Comparison of ENCODE assay signal across 11 mouse cellular contexts in the genomic region with DNA sequence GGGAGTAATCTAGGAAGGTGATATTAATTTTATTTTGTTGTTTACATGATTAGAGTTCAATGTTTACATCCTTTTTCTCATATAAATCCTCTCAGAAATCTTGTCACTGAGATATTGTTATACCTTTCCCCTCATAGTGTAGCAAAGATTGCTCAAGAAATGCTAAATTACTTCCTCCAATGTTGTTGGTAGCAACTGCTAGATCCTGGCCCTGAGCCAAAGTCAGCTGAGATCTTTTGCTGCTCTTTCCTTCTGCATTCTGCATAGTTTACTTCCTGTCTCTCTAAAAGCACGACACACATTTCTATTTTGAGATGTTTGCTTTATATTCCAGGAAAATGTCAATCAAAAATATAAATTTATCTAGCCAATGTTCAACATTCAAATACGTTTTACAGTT.
A peak's percentile ranks its signal among the peaks of the same experiment; 100 is the strongest.
DNase-seq lines count a peak whose midpoint lies in the region; ATAC-seq and TF ChIP-seq lines count a peak whose summit lies in the region.
"Had no signal": no experiment of that assay in that cellular context is flagged by ENCODE, and none has a peak within 500 bp of the region (broad histone marks: within the 10 kb centered on the region; RNA-seq: fewer than 3 reads in every experiment).

No protein-coding gene starts in this region.

- no peak overlapping the region for H3K27ac ChIP-seq in kidney, postnatal 0 days
- no peak overlapping the region for H3K27ac ChIP-seq in midbrain, postnatal 0 days (ENCODE audit: low read depth, low read length)
- H3K27ac ChIP-seq in midbrain, embryonic 16.5 days (ENCODE audit: low read length): no peak overlapping the region
- no peak overlapping the region for H3K27ac ChIP-seq in gastrocnemius, adult 2 months
- H3K27ac ChIP-seq: stomach, embryonic 15.5 days had no signal

- no peak for ATAC-seq in kidney, postnatal 0 days (replicated peaks; ENCODE audit: low FRiP score, low read depth)
- ATAC-seq in midbrain, postnatal 0 days (ENCODE audit: low FRiP score): no peak
- no peak for ATAC-seq in midbrain, embryonic 16.5 days
- ATAC-seq in granulocyte monocyte progenitor cell, adult 5-6 weeks (replicated peaks; ENCODE audit: poor library complexity, severe bottlenecking): peak; percentile 98
- ATAC-seq: intestine, postnatal 0 days had no signal

- H3K9me3 ChIP-seq in kidney, postnatal 0 days (replicated peaks; ENCODE audit: low read length): no peaks in the 10 kb centered on the region
- H3K9me3 ChIP-seq in midbrain, postnatal 0 days (ENCODE audit: low read length): no peaks in the 10 kb centered on the region
- no peaks in the 10 kb centered on the region for H3K9me3 ChIP-seq in midbrain, embryonic 16.5 days (replicated peaks; ENCODE audit: control insufficient read depth, low read length, poor library complexity, severe bottlenecking)
- H3K9me3 ChIP-seq: stomach, embryonic 15.5 days had no signal

- H3K27me3 ChIP-seq in kidney, postnatal 0 days (ENCODE audit: insufficient read depth, low read length): no peaks in the 10 kb centered on the region
- H3K27me3 ChIP-seq in midbrain, postnatal 0 days (ENCODE audit: insufficient read depth, low read length): no peaks in the 10 kb centered on the region
- H3K27me3 ChIP-seq in midbrain, embryonic 16.5 days (ENCODE audit: control insufficient read depth, insufficient read depth, low read depth, low read length): no peaks in the 10 kb centered on the region
- H3K27me3 ChIP-seq: stomach, embryonic 15.5 days had no signal

- intact Hi-C loops in gastrocnemius, adult 2 months (cut with DNase I): no loop called here

- no peak overlapping the region for H3K4me2 ChIP-seq in kidney, postnatal 0 days (ENCODE audit: low read length)
- H3K4me2 ChIP-seq in midbrain, postnatal 0 days (ENCODE audit: low read depth, low read length, poor library complexity, severe bottlenecking): no peak overlapping the region
- H3K4me2 ChIP-seq in midbrain, embryonic 16.5 days (ENCODE audit: low read length): no peak overlapping the region
- H3K4me2 ChIP-seq: stomach, embryonic 15.5 days had no signal

- H3K4me3 ChIP-seq in kidney, postnatal 0 days (replicated peaks; ENCODE audit: low read depth, low read length): no peak overlapping the region
- no peak overlapping the region for H3K4me3 ChIP-seq in midbrain, postnatal 0 days (ENCODE audit: low read depth, low read length)
- no peak overlapping the region for H3K4me3 ChIP-seq in midbrain, embryonic 16.5 days (ENCODE audit: low read depth, low read length)
- no peak overlapping the region for H3K4me3 ChIP-seq in gastrocnemius, adult 2 months
- H3K4me3 ChIP-seq: stomach, embryonic 15.5 days had no signal

- H3K36me3 ChIP-seq in kidney, postnatal 0 days (ENCODE audit: insufficient read depth, low read length): no peaks in the 10 kb centered on the region
- no peaks in the 10 kb centered on the region for H3K36me3 ChIP-seq in midbrain, postnatal 0 days (ENCODE audit: insufficient read depth, low read length)
- no peaks in the 10 kb centered on the region for H3K36me3 ChIP-seq in midbrain, embryonic 16.5 days (ENCODE audit: control insufficient read depth, insufficient read depth, low read length)
- H3K36me3 ChIP-seq: stomach, embryonic 15.5 days had no signal

- DNase-seq in kidney, postnatal 0 days (ENCODE audit: low spot score): peak; percentile 45
- DNase-seq in kidney, adult 8-10 months: no peak
- DNase-seq in midbrain, postnatal 0 days (ENCODE audit: low spot score): peak; percentile 0
- DNase-seq in right cerebral cortex, postnatal 4 days: peak; percentile 44
- no peak for DNase-seq in gastrocnemius, adult 2 months
- no peak for DNase-seq in thymus, adult 18-20 months
- DNase-seq: heart, postnatal 10 days had no signal

- H3K4me1 ChIP-seq in kidney, postnatal 0 days (replicated peaks; ENCODE audit: insufficient read depth, low read length): no peaks in the 10 kb centered on the region
- no peaks in the 10 kb centered on the region for H3K4me1 ChIP-seq in midbrain, postnatal 0 days (ENCODE audit: insufficient read depth, low read length)
- no peaks in the 10 kb centered on the region for H3K4me1 ChIP-seq in midbrain, embryonic 16.5 days (ENCODE audit: control insufficient read depth, insufficient read depth, low read length)
- H3K4me1 ChIP-seq: stomach, embryonic 15.5 days had no signal

- 26% methylated on average over 2 of the region's 2 CpGs for WGBS in kidney, postnatal 0 days
- WGBS in midbrain, postnatal 0 days: 46% methylated on average over 2 of the region's 2 CpGs
- WGBS in midbrain, embryonic 16.5 days: 39% methylated on average over 2 of the region's 2 CpGs

- H3K9ac ChIP-seq in kidney, postnatal 0 days (ENCODE audit: low read depth, low read length): no peak overlapping the region
- no peak overlapping the region for H3K9ac ChIP-seq in midbrain, postnatal 0 days (replicated peaks; ENCODE audit: low read length, poor library complexity, severe bottlenecking)
- no peak overlapping the region for H3K9ac ChIP-seq in midbrain, embryonic 16.5 days (ENCODE audit: low read depth, low read length)
- H3K9ac ChIP-seq: stomach, embryonic 15.5 days had no signal

- TF ChIP-seq CTCF in kidney, postnatal 0 days (IDR thresholded peaks at IDR 0.05; ENCODE audit: low read depth): no peak
- no peak for TF ChIP-seq CTCF in midbrain, postnatal 0 days (IDR thresholded peaks at IDR 0.05)
- TF ChIP-seq CTCF in gastrocnemius, adult 2 months (IDR thresholded peaks at IDR 0.05): no peak

Comparison
In these comparisons a context has a peak if more than half of its experiments do, and no peak if none do; other contexts are left out.
1. DNase-seq: peak in kidney, postnatal 0 days (single experiment), midbrain, postnatal 0 days (single experiment) and right cerebral cortex, postnatal 4 days (single experiment); none in kidney, adult 8-10 months (0 of 2), gastrocnemius, adult 2 months (single experiment) and thymus, adult 18-20 months (0 of 2).